Mouse (Mus musculus): ENCODE measurements around the gene Tmem201.
A peak's percentile ranks its signal among the peaks of the same experiment; 100 is the strongest.

Tmem201 gene

GRCm38 (mm10) chr4:149679056-149679770 lies 58.6 kb downstream of the Tmem201 start:
- no peak for DNase-seq

GRCm38 (mm10) chr4:149678006-149678405 lies 59.8 kb downstream of the Tmem201 start:
- no peak for DNase-seq

- peak; percentile 47 for DNase-seq
These were observed 62.2 kb downstream of the Tmem201 start for GRCm38 (mm10) chr4:149675378-149676261.

GRCm38 (mm10) chr4:149674814-149675377 lies 62.9 kb downstream of the Tmem201 start:
- DNase-seq: no peak

- no peak for DNase-seq
These were observed 65.1 kb downstream of the Tmem201 start for GRCm38 (mm10) chr4:149672747-149673146.

GRCm38 (mm10) chr4:149671175-149671574 lies 66.7 kb downstream of the Tmem201 start:
- DNase-seq: no peak

GRCm38 (mm10) chr4:149665692-149666090 lies 72.2 kb downstream of the Tmem201 start:
- DNase-seq: no peak
